ENCODE assay signal across 9 mouse cellular contexts in genomic region chr12:101084881-101085666, GRCm38 (mm10). TPM values are rescaled to one million over a fixed set of nuclear protein-coding genes. Genes with fewer than 3 reads are reported as not detected.
DNase-seq lines count a peak whose midpoint lies in the region; ATAC-seq and TF ChIP-seq lines count a peak whose summit lies in the region.
"Had no signal": no experiment of that assay in that cellular context is flagged by ENCODE, and none has a peak within 500 bp of the region (broad histone marks: within the 10 kb centered on the region; RNA-seq: fewer than 3 reads in every experiment).

No protein-coding gene starts in this region.

- H3K9ac ChIP-seq in heart, embryonic 13.5 days = peak overlapping the region; percentile 99; the same call in 1 of the 2 replicates
- peak overlapping the region; percentile 94; the same call in 1 of the 2 replicates for H3K9ac ChIP-seq in ES-Bruce4 (ENCODE audit: low read depth, poor library complexity, severe bottlenecking)
- no peak overlapping the region for H3K9ac ChIP-seq in hindbrain, embryonic 12.5 days
- no peak overlapping the region for H3K9ac ChIP-seq in liver, embryonic 16.5 days (ENCODE audit: low read depth, low read length)

- H3K36me3 ChIP-seq in heart, embryonic 13.5 days = peaks cover 10% of the 10 kb centered on the region
- H3K36me3 ChIP-seq in ES-Bruce4 (ENCODE audit: control insufficient read depth, insufficient read depth, low read length, poor library complexity, severe bottlenecking) = peaks cover 16% of the 10 kb centered on the region
- H3K36me3 ChIP-seq in hindbrain, embryonic 12.5 days = 0 out of 2 replicates have a peak, but pooled peaks cover 4% of the 10 kb centered on the region
- no peaks in the 10 kb centered on the region; the same call in 1 of the 2 replicates for H3K36me3 ChIP-seq in liver, embryonic 16.5 days (ENCODE audit: control insufficient read depth, insufficient read depth)

- H3K4me1 ChIP-seq in heart, embryonic 13.5 days = peaks cover 49% of the 10 kb centered on the region
- no peaks in the 10 kb centered on the region for H3K4me1 ChIP-seq in ES-Bruce4 (ENCODE audit: control insufficient read depth, insufficient read depth, low read length)
- H3K4me1 ChIP-seq in hindbrain, embryonic 12.5 days = peaks cover 16% of the 10 kb centered on the region
- H3K4me1 ChIP-seq in liver, embryonic 16.5 days (ENCODE audit: control insufficient read depth, low read depth, low read length) = peaks cover 15% of the 10 kb centered on the region

- no peak for DNase-seq in heart, postnatal 25 days (ENCODE audit: low spot score)
- no peak for DNase-seq in layer of hippocampus, postnatal 14 days (ENCODE audit: low spot score in 2 of 2)
- no peak for DNase-seq in layer of hippocampus, adult 2 months (ENCODE audit: low spot score in 2 of 2)
- DNase-seq in retina, postnatal 1 day = no peak
- DNase-seq: heart, postnatal 36 days had no signal

- no peak overlapping the region for H3K27ac ChIP-seq in heart, embryonic 13.5 days (replicated peaks)
- no peak overlapping the region for H3K27ac ChIP-seq in ES-Bruce4 (ENCODE audit: insufficient read depth, low read length)
- no peak overlapping the region for H3K27ac ChIP-seq in hindbrain, embryonic 12.5 days
- peak overlapping the region; percentile 92 for H3K27ac ChIP-seq in liver, embryonic 16.5 days (ENCODE audit: low read length)
- no peak overlapping the region for H3K27ac ChIP-seq in layer of hippocampus, adult 2 months

- TF ChIP-seq EP300 in ES-Bruce4 (IDR thresholded peaks at IDR 0.05; ENCODE audit: insufficient read depth, low read depth, low read length) = no peak

- H3K27me3 ChIP-seq in heart, embryonic 13.5 days (replicated peaks) = no peaks in the 10 kb centered on the region
- H3K27me3 ChIP-seq in ES-Bruce4 (ENCODE audit: control insufficient read depth, insufficient read depth, low read length, poor library complexity, severe bottlenecking) = no peaks in the 10 kb centered on the region
- H3K27me3 ChIP-seq in hindbrain, embryonic 12.5 days = no peaks in the 10 kb centered on the region
- no peaks in the 10 kb centered on the region for H3K27me3 ChIP-seq in liver, embryonic 16.5 days (ENCODE audit: control insufficient read depth, insufficient read depth, low read depth, low read length)

- WGBS in heart, embryonic 13.5 days = 91% methylated on average over 9 of the region's 9 CpGs
- 91% methylated on average over 9 of the region's 9 CpGs for WGBS in hindbrain, embryonic 12.5 days
- WGBS in liver, embryonic 16.5 days (ENCODE audit: insufficient replicate concordance) = 70% methylated on average over 9 of the region's 9 CpGs

- no peak for ATAC-seq in heart, embryonic 13.5 days (ENCODE audit: extremely low read depth, insufficient number of reproducible peaks, low FRiP score, low TSS enrichment)
- ATAC-seq in hindbrain, embryonic 12.5 days (ENCODE audit: low FRiP score) = no peak
- peak; percentile 37 for ATAC-seq in liver, embryonic 16.5 days (ENCODE audit: low read depth)

- no peak for TF ChIP-seq CTCF in ES-Bruce4 (IDR thresholded peaks at IDR 0.05; ENCODE audit: low read depth, low read length)
- no peak for TF ChIP-seq CTCF in layer of hippocampus, adult 2 months (conservative IDR thresholded peaks at IDR 0.05)

- intact Hi-C loops in heart, postnatal 25 days (cut with DNase I) = no loop called here

- no peak for TF ChIP-seq POLR2A in ES-Bruce4 (IDR thresholded peaks at IDR 0.05; ENCODE audit: insufficient read depth, low read length)

- no peaks in the 10 kb centered on the region for H3K9me3 ChIP-seq in heart, embryonic 13.5 days
- no peaks in the 10 kb centered on the region for H3K9me3 ChIP-seq in ES-Bruce4 (replicated peaks; ENCODE audit: control insufficient read depth, insufficient read depth, low read length, poor library complexity, severe bottlenecking)
- no peaks in the 10 kb centered on the region for H3K9me3 ChIP-seq in hindbrain, embryonic 12.5 days (replicated peaks)
- no peaks in the 10 kb centered on the region for H3K9me3 ChIP-seq in liver, embryonic 16.5 days (replicated peaks; ENCODE audit: control insufficient read depth, low read length)

- H3K4me2 ChIP-seq in heart, embryonic 13.5 days = peak overlapping the region; percentile 97
- peak overlapping the region; percentile 69 for H3K4me2 ChIP-seq in hindbrain, embryonic 12.5 days (replicated peaks)
- H3K4me2 ChIP-seq in liver, embryonic 16.5 days (ENCODE audit: low read depth, low read length) = peak overlapping the region; percentile 93

- H3K4me3 ChIP-seq in heart, embryonic 13.5 days = peak overlapping the region; percentile 97
- no peak overlapping the region for H3K4me3 ChIP-seq in ES-Bruce4 (ENCODE audit: low read depth, low read length)
- no peak overlapping the region for H3K4me3 ChIP-seq in hindbrain, embryonic 12.5 days
- H3K4me3 ChIP-seq in liver, embryonic 16.5 days (ENCODE audit: low read depth, low read length) = no peak overlapping the region
- no peak overlapping the region for H3K4me3 ChIP-seq in layer of hippocampus, adult 2 months

RNA-seq across cellular contexts. Expression of gene Ppp4r3a, which starts 1.6 kb away (rescaled TPM):
- polyA plus RNA-seq in heart, embryonic 13.5 days (2015; fragmentation: Nextera tagmentation; extraction: Ambion mirVana) = 24.2 and 25.6 TPM in 2 replicates
- total RNA-seq in heart, postnatal 25 days (2021) = 10 to 100 TPM; 23.5 to 25.3 TPM
- polyA plus RNA-seq in ES-Bruce4 (2011; ENCODE audit: insufficient read depth, insufficient read length, low read depth, missing spikeins) = 125 and 144 TPM in 2 replicates
- polyA plus RNA-seq in hindbrain, embryonic 12.5 days (2016; fragmentation: Nextera tagmentation; extraction: Ambion mirVana) = 67.6 and 74.7 TPM in 2 replicates
- polyA plus RNA-seq in liver, embryonic 16.5 days (2015; fragmentation: Nextera tagmentation; extraction: Ambion mirVana) = 14.8 and 15.0 TPM in 2 replicates
- total RNA-seq in layer of hippocampus, postnatal 14 days (2021) = 10 to 100 TPM; 43.2 to 43.4 TPM
- total RNA-seq in layer of hippocampus, adult 2 months (2021) = 10 to 100 TPM; 38.4 to 44.7 TPM

RNA-seq across cellular contexts. Expression of gene Ccdc88c, which starts 56.2 kb away (rescaled TPM):
- polyA plus RNA-seq in heart, embryonic 13.5 days (2015; fragmentation: Nextera tagmentation; extraction: Ambion mirVana) = 1.8 and 1.9 TPM in 2 replicates
- 1 to 10 TPM; 5.9 to 6.7 TPM for total RNA-seq in heart, postnatal 25 days (2021)
- 69.0 and 73.5 TPM in 2 replicates for polyA plus RNA-seq in ES-Bruce4 (2011; ENCODE audit: insufficient read depth, insufficient read length, low read depth, missing spikeins)
- 15.0 and 17.7 TPM in 2 replicates for polyA plus RNA-seq in hindbrain, embryonic 12.5 days (2016; fragmentation: Nextera tagmentation; extraction: Ambion mirVana)
- polyA plus RNA-seq in liver, embryonic 16.5 days (2015; fragmentation: Nextera tagmentation; extraction: Ambion mirVana) = 5.9 and 6.1 TPM in 2 replicates
- total RNA-seq in layer of hippocampus, postnatal 14 days (2021) = 10 to 100 TPM; 33.5 to 38.3 TPM
- total RNA-seq in layer of hippocampus, adult 2 months (2021) = 10 to 100 TPM; 24.3 to 33.7 TPM

Comparison
In these comparisons a context has a peak if more than half of its experiments do, and no peak if none do; other contexts are left out.
1. H3K9ac ChIP-seq: peak in heart, embryonic 13.5 days (single experiment) and ES-Bruce4 (single experiment); none in hindbrain, embryonic 12.5 days (single experiment) and liver, embryonic 16.5 days (single experiment).
2. Peak in every context shown above with its lines, with median percentiles within 50 percentile points of each other: H3K4me2 ChIP-seq.